Mouse (Mus musculus): ENCODE data around the gene Gm20914. TPM values are rescaled to one million over a fixed set of nuclear protein-coding genes. Genes with fewer than 3 reads are reported as not detected.
"Not testable (repeated sequence)": the region's sequence is repeated elsewhere in the genome, so short reads cannot be mapped to it uniquely, and the experiment has no call there.

Gm20914 gene
- total RNA-seq (2021), result not detected
- long read RNA-seq, experiment 1, result 0 reads
- long read RNA-seq, experiment 2, result 0 reads

GRCm38 (mm10) chrY:5725678-5726077 lies at the start of gene Gm20914:
Gene Gm20914 (plus strand): TSS chrY:5725978.
- H3K27ac ChIP-seq; intact Hi-C loops (cut with DNase I); H3K4me3 ChIP-seq; DNase-seq (ENCODE audit: extremely low spot score in 1 of 2, low spot score in 2 of 2): not testable (repeated sequence)

Other genes starting within 250 kb of the Gm20914 start
- gene Gm21854, start 69.0 kb upstream of the Gm20914 start, total RNA-seq (2021), result not detected
- not detected for gene Gm28171, start 67.4 kb downstream of the Gm20914 start, total RNA-seq (2021)
- gene Gm21778, start 216.5 kb downstream of the Gm20914 start, total RNA-seq (2021), result not detected

Data from left cerebral cortex, adult 2 months (tissue).